Mouse (Mus musculus): ENCODE results near the gene Slc1a1.

Slc1a1 gene

GRCm38 (mm10) chr19:28915602-28916250, 80.9 kb downstream of the Slc1a1 start:
- in situ Hi-C loops (cut with MboI) = no loop called here

GRCm38 (mm10) chr19:28916492-28916891, 81.6 kb downstream of the Slc1a1 start:
- in situ Hi-C loops (cut with MboI) = no loop called here

GRCm38 (mm10) chr19:28917839-28918238, 83.0 kb downstream of the Slc1a1 start:
- in situ Hi-C loops (cut with MboI) = no loop called here

- in situ Hi-C loops (cut with MboI) = no loop called here
Observed at GRCm38 (mm10) chr19:28926366-28926765, 91.5 kb downstream of the Slc1a1 start.

- in situ Hi-C loops (cut with MboI) = no loop called here
Observed at GRCm38 (mm10) chr19:28927396-28927795, 92.5 kb downstream of the Slc1a1 start.

GRCm38 (mm10) chr19:28929034-28929433, 94.2 kb downstream of the Slc1a1 start:
- in situ Hi-C loops (cut with MboI) = no loop called here

GRCm38 (mm10) chr19:28934897-28935296, 100.0 kb downstream of the Slc1a1 start:
- in situ Hi-C loops (cut with MboI) = no loop called here

- in situ Hi-C loops (cut with MboI) = no loop called here
Observed at GRCm38 (mm10) chr19:28940135-28940874, 105.5 kb downstream of the Slc1a1 start.

GRCm38 (mm10) chr19:28941271-28941670, 106.4 kb downstream of the Slc1a1 start:
- in situ Hi-C loops (cut with MboI) = no loop called here

- in situ Hi-C loops (cut with MboI) = no loop called here
Observed at GRCm38 (mm10) chr19:28946782-28947181, 111.9 kb downstream of the Slc1a1 start.

GRCm38 (mm10) chr19:28947311-28947710, 112.5 kb downstream of the Slc1a1 start:
- in situ Hi-C loops (cut with MboI) = no loop called here

GRCm38 (mm10) chr19:28951251-28951650, 116.4 kb downstream of the Slc1a1 start:
- in situ Hi-C loops (cut with MboI) = no loop called here

- in situ Hi-C loops (cut with MboI) = no loop called here
Observed at GRCm38 (mm10) chr19:28963113-28963512, 128.3 kb downstream of the Slc1a1 start.

- in situ Hi-C loops (cut with MboI) = no loop called here
Observed at GRCm38 (mm10) chr19:28963513-28963841, 128.6 kb downstream of the Slc1a1 start.

Measured in mature B cell (primary cell).